Mouse (Mus musculus) MEL (cell line): ENCODE results near the gene Gm10644. TPM values are rescaled to one million over a fixed set of nuclear protein-coding genes. Genes with fewer than 3 reads are reported as not detected.
A peak's percentile ranks its signal among the peaks of the same experiment; 100 is the strongest.

Experiments
- DNase-seq: peaks from one replicate; pipeline ENCODE4 v3.0.0; 2011; ENCODE audit warnings: low read depth, low spot score
- H3K27ac ChIP-seq: 2 replicates; pipeline ENCODE4 v1.5.1; 2012; ENCODE audit warnings: low read depth, mild to moderate bottlenecking, control low read depth, low read length, moderate library complexity; ENCODE audit not compliant: control insufficient read depth
- H3K27me3 ChIP-seq, 2 experiments: fragments of 150-350 bp in 1 of 2; sonication (generic) in 1 of 2; 2 replicates each; pipeline ENCODE4 v1.6.1; 2012; ENCODE audit warnings: low read length in 2 of 2, mild to moderate bottlenecking in 2 of 2, improper control_type of control experiment in 1 of 2, moderate library complexity in 1 of 2; ENCODE audit not compliant: insufficient read depth in 2 of 2, control insufficient read depth in 1 of 2
- H3K36me3 ChIP-seq, 2 experiments: 2 replicates each; pipeline ENCODE4 v1.6.1; 2012 to 2014; ENCODE audit warnings: low read length in 2 of 2, improper control_type of control experiment in 1 of 2, inconsistent platforms in 1 of 2, mild to moderate bottlenecking in 1 of 2; ENCODE audit not compliant: insufficient read depth in 2 of 2, control insufficient read depth in 1 of 2
- H3K4me1 ChIP-seq, 2 experiments: fragments of 150-350 bp in 1 of 2; sonication (generic) in 1 of 2; 2 replicates each; pipeline ENCODE4 v1.6.1; 2012; ENCODE audit warnings: low read length in 2 of 2, improper control_type of control experiment in 1 of 2, mild to moderate bottlenecking in 1 of 2; ENCODE audit not compliant: insufficient read depth in 2 of 2, control insufficient read depth in 1 of 2
- H3K4me3 ChIP-seq, 2 experiments: fragments of 150-350 bp in 1 of 2; sonication (generic) in 1 of 2; 2 replicates each; pipeline ENCODE4 v1.5.1; 2012; ENCODE audit warnings: low read depth in 2 of 2, low read length in 2 of 2, mild to moderate bottlenecking in 2 of 2, moderate library complexity in 2 of 2, control low read depth in 1 of 2, improper control_type of control experiment in 1 of 2; ENCODE audit not compliant: control insufficient read depth in 1 of 2, insufficient read depth in 1 of 2
- H3K79me2 ChIP-seq: 2 replicates; pipeline ENCODE4 v1.6.1; 2012; ENCODE audit warnings: mild to moderate bottlenecking, low read length, moderate library complexity; ENCODE audit not compliant: control insufficient read depth, poor library complexity, insufficient read depth
- H3K9ac ChIP-seq: 2 replicates; pipeline ENCODE4 v1.6.1; 2012; ENCODE audit warnings: low read depth, mild to moderate bottlenecking, control low read depth, low read length, moderate library complexity; ENCODE audit not compliant: control insufficient read depth, poor library complexity, severe bottlenecking
- H3K9me3 ChIP-seq: fragments of 150-350 bp; sonication (generic); replicated peaks from 2 replicates; pipeline ENCODE4 v1.6.1; 2012; ENCODE audit warnings: mild to moderate bottlenecking, low read length, improper control_type of control experiment, moderate library complexity; ENCODE audit not compliant: insufficient read depth
- CHD1 ChIP-seq: IDR thresholded peaks from 2 replicates; pipeline ENCODE4 v1.6.1; 2012; ENCODE audit warnings: low read depth, mild to moderate bottlenecking, inconsistent platforms, low read length, improper control_type of control experiment
- CHD2 ChIP-seq: IDR thresholded peaks from 2 replicates; pipeline ENCODE4 v1.6.1; 2011; ENCODE audit warnings: low read length, improper control_type of control experiment
- CTCF ChIP-seq, 3 experiments: IDR thresholded peaks in 2 of 3; conservative IDR thresholded peaks in 1 of 3; 2 replicates each; pipeline ENCODE4 v1.5.1; 2011 to 2012; ENCODE audit warnings: low read length in 3 of 3, low read depth in 2 of 3, mild to moderate bottlenecking in 2 of 3, improper control_type of control experiment in 1 of 3, inconsistent platforms in 1 of 3, mixed read lengths in 1 of 3, moderate library complexity in 1 of 3; ENCODE audit not compliant: control insufficient read depth in 1 of 3, insufficient read depth in 1 of 3, poor library complexity in 1 of 3, severe bottlenecking in 1 of 3
- E2F4 ChIP-seq: IDR thresholded peaks from 2 replicates; pipeline ENCODE4 v1.6.1; 2011; ENCODE audit warnings: low read depth, low read length, improper control_type of control experiment, borderline replicate concordance
- ELF1 ChIP-seq: IDR thresholded peaks from 2 replicates; pipeline ENCODE4 v1.6.1; 2014; ENCODE audit warnings: low read depth, mild to moderate bottlenecking, inconsistent platforms, low read length, improper control_type of control experiment, moderate library complexity
- EP300 ChIP-seq, 2 experiments: IDR thresholded peaks; 2 replicates each; pipeline ENCODE4 v1.6.1; 2011; ENCODE audit warnings: improper control_type of control experiment in 2 of 2, low read length in 2 of 2, low read depth in 1 of 2, mild to moderate bottlenecking in 1 of 2
- ETS1 ChIP-seq: IDR thresholded peaks from 2 replicates; pipeline ENCODE4 v1.6.1; 2012; ENCODE audit warnings: low read depth, mild to moderate bottlenecking, inconsistent platforms, low read length, improper control_type of control experiment, moderate library complexity
- GATA1 ChIP-seq: IDR thresholded peaks from 2 replicates; pipeline ENCODE4 v1.6.1; 2011; ENCODE audit warnings: low read depth, low read length, improper control_type of control experiment
- HCFC1 ChIP-seq: IDR thresholded peaks from 2 replicates; pipeline ENCODE4 v1.6.1; 2012; ENCODE audit warnings: low read depth, mild to moderate bottlenecking, inconsistent platforms, low read length, improper control_type of control experiment, moderate library complexity
- KAT2A ChIP-seq: conservative IDR thresholded peaks from 2 replicates; pipeline ENCODE4 v1.6.1; 2012; ENCODE audit warnings: low read depth, low read length, improper control_type of control experiment, inconsistent platforms
- MAFK ChIP-seq: IDR thresholded peaks from 2 replicates; pipeline ENCODE4 v1.6.1; 2011; ENCODE audit warnings: low read depth, mild to moderate bottlenecking, low read length, improper control_type of control experiment, borderline replicate concordance
- MAZ ChIP-seq: IDR thresholded peaks from 2 replicates; pipeline ENCODE4 v1.6.1; 2012; ENCODE audit warnings: low read depth, mild to moderate bottlenecking, inconsistent platforms, low read length, improper control_type of control experiment
- MXI1 ChIP-seq: IDR thresholded peaks from 2 replicates; pipeline ENCODE4 v1.6.1; 2011; ENCODE audit warnings: mild to moderate bottlenecking, low read depth, low read length, improper control_type of control experiment
- MYC ChIP-seq: IDR thresholded peaks from 2 replicates; pipeline ENCODE4 v1.6.1; 2011; ENCODE audit warnings: low read depth, mild to moderate bottlenecking, low read length, improper control_type of control experiment, moderate library complexity
- NELFE ChIP-seq: IDR thresholded peaks from 2 replicates; pipeline ENCODE4 v1.6.1; 2011; ENCODE audit warnings: low read depth, low read length, improper control_type of control experiment
- NRF1 ChIP-seq: IDR thresholded peaks from 2 replicates; pipeline ENCODE4 v1.6.1; 2014; ENCODE audit warnings: low read depth, mild to moderate bottlenecking, inconsistent platforms, low read length, improper control_type of control experiment, moderate library complexity; ENCODE audit not compliant: poor library complexity, insufficient read depth, severe bottlenecking
- POLR2A ChIP-seq, 2 experiments: IDR thresholded peaks; 2 replicates each; pipeline ENCODE4 v1.6.1; 2011 to 2012; ENCODE audit warnings: low read length in 2 of 2, mild to moderate bottlenecking in 2 of 2, control low read depth in 1 of 2, improper control_type of control experiment in 1 of 2, low read depth in 1 of 2, moderate library complexity in 1 of 2; ENCODE audit not compliant: control insufficient read depth in 1 of 2, insufficient read depth in 1 of 2, poor library complexity in 1 of 2
- POLR2AphosphoS2 ChIP-seq: IDR thresholded peaks from 2 replicates; pipeline ENCODE4 v1.6.1; 2011; ENCODE audit warnings: low read length, improper control_type of control experiment
- POLR2AphosphoS5 ChIP-seq: IDR thresholded peaks from 2 replicates; pipeline ENCODE4 v1.6.1; 2012; ENCODE audit warnings: low read depth, borderline replicate concordance, mild to moderate bottlenecking, inconsistent platforms, low read length, moderate library complexity, mixed read lengths
- RAD21 ChIP-seq: IDR thresholded peaks from 2 replicates; pipeline ENCODE4 v1.6.1; 2011; ENCODE audit warnings: mild to moderate bottlenecking, low read depth, low read length, improper control_type of control experiment
- RCOR1 ChIP-seq: IDR thresholded peaks from 2 replicates; pipeline ENCODE4 v1.6.1; 2012; ENCODE audit warnings: low read depth, mild to moderate bottlenecking, inconsistent platforms, low read length, improper control_type of control experiment
- SMC3 ChIP-seq: IDR thresholded peaks from 2 replicates; pipeline ENCODE4 v1.6.1; 2011; ENCODE audit warnings: low read depth, low read length, improper control_type of control experiment
- TBP ChIP-seq: IDR thresholded peaks from 2 replicates; pipeline ENCODE4 v1.8.0; 2011; ENCODE audit warnings: low read depth, low read length, improper control_type of control experiment
- TCF12 ChIP-seq: IDR thresholded peaks from 2 replicates; pipeline ENCODE4 v1.6.1; 2014; ENCODE audit warnings: low read depth, mild to moderate bottlenecking, inconsistent platforms, low read length, improper control_type of control experiment, moderate library complexity
- UBTF ChIP-seq: IDR thresholded peaks from 2 replicates; pipeline ENCODE4 v1.6.1; 2012; ENCODE audit warnings: low read depth, mild to moderate bottlenecking, inconsistent platforms, low read length, improper control_type of control experiment, moderate library complexity, borderline replicate concordance; ENCODE audit not compliant: insufficient read depth
- USF1 ChIP-seq: IDR thresholded peaks from 2 replicates; pipeline ENCODE4 v1.6.1; 2014; ENCODE audit warnings: low read depth, mild to moderate bottlenecking, inconsistent platforms, low read length, improper control_type of control experiment, moderate library complexity
- USF2 ChIP-seq, 2 experiments: IDR thresholded peaks; 2 replicates each; pipeline ENCODE4 v1.6.1; 2011 to 2012; ENCODE audit warnings: improper control_type of control experiment in 2 of 2, low read length in 2 of 2, borderline replicate concordance in 1 of 2, inconsistent platforms in 1 of 2, low read depth in 1 of 2, mild to moderate bottlenecking in 1 of 2; ENCODE audit not compliant: insufficient read depth in 1 of 2
- ZC3H11A ChIP-seq: IDR thresholded peaks from 2 replicates; pipeline ENCODE4 v1.6.1; 2012; ENCODE audit warnings: low read depth, mild to moderate bottlenecking, inconsistent platforms, low read length, improper control_type of control experiment
- ZKSCAN1 ChIP-seq: IDR thresholded peaks from 2 replicates; pipeline ENCODE4 v1.6.1; 2012; ENCODE audit warnings: low read depth, mild to moderate bottlenecking, inconsistent platforms, low read length, improper control_type of control experiment, moderate library complexity
- ZMIZ1 ChIP-seq: IDR thresholded peaks from 2 replicates; pipeline ENCODE4 v1.6.1; 2012; ENCODE audit warnings: low read depth, mild to moderate bottlenecking, inconsistent platforms, low read length, improper control_type of control experiment, moderate library complexity
- ZNF384 ChIP-seq: IDR thresholded peaks from 2 replicates; pipeline ENCODE4 v1.6.1; 2012; ENCODE audit warnings: low read depth, mild to moderate bottlenecking, inconsistent platforms, low read length, improper control_type of control experiment
- polyA plus RNA-seq, 2 experiments: library from polyadenylated mRNA; stranded (reverse) in 1 of 2; unstranded in 1 of 2; fragments of >175 nt in 1 of 2; fragments of >200 nt in 1 of 2; gene quantifications; 2 replicates each; pipeline versions ENCODE4 v1.2.1 to v1.2.4; 2012; ENCODE audit warnings: low replicate concordance in 2 of 2, low read depth in 1 of 2; ENCODE audit not compliant: insufficient read length in 2 of 2, insufficient read depth in 1 of 2, missing spikeins in 1 of 2
- total RNA-seq: library from RNA; depleted of rRNA; stranded (reverse); fragments of 300-350 nt; gene quantifications from 2 replicates; pipeline ENCODE4 v1.2.3, GENCODE M21; 2012

Gm10644 gene
- total and polyA plus RNA-seq, 3 experiments: 0.35 to 0.49 TPM; not detected in 1

- no peak for TF ChIP-seq POLR2AphosphoS2
- TF ChIP-seq, all 39 proteins: peak for 9
Observed at GRCm38 (mm10) chr8:83895894-83896293, 59.1 kb downstream of the Gm10644 start (continued).

- Histone ChIP-seq H3K27ac (no peak overlapping the region), H3K36me3 (no peaks in the 10 kb centered on the region), H3K9me3 (no peaks in the 10 kb centered on the region), H3K4me1 (no peaks in the 10 kb centered on the region), H3K79me2 (no peaks in the 10 kb centered on the region), H3K4me3 (no peak overlapping the region), H3K9ac (no peak overlapping the region), H3K27me3 (peaks cover 2 to 4% of the 10 kb centered on the region in 2 experiments; a peak in 2 of 4 replicates)
- TF ChIP-seq GATA1 (no peak), KAT2A (no peak), ZNF384 (no peak), ETS1 (no peak), CHD2 (no peak), EP300 (IDR thresholded peaks at IDR 0.05; ENCODE audit: low read depth in 1 of 2, low read length in 2 of 2) (no peak), MAZ (no peak), USF2 (IDR thresholded peaks at IDR 0.05; ENCODE audit: borderline replicate concordance in 1 of 2, insufficient read depth in 1 of 2, low read depth in 1 of 2, low read length in 2 of 2) (no peak), E2F4 (no peak), SMC3 (peak; percentile 73), MYC (no peak), MAFK (no peak), RCOR1 (no peak), CTCF (IDR thresholded peaks at IDR 0.05 in 2 of 3, conservative IDR thresholded peaks at IDR 0.05 in 1 of 3; ENCODE audit: control insufficient read depth in 1 of 3, insufficient read depth in 1 of 3, low read depth in 2 of 3, low read length in 3 of 3, poor library complexity in 1 of 3, severe bottlenecking in 1 of 3) (peak; percentile 86 to 97 (median 93)), TCF12 (no peak), ELF1 (no peak), MXI1 (no peak), CHD1 (no peak), POLR2AphosphoS2 (no peak), NELFE (no peak), TBP (no peak), RAD21 (peak; percentile 85), NRF1 (no peak), UBTF (no peak), POLR2AphosphoS5 (no peak), USF1 (no peak), ZMIZ1 (no peak), HCFC1 (no peak), ZKSCAN1 (no peak), ZC3H11A (peak; percentile 82), POLR2A (IDR thresholded peaks at IDR 0.05; ENCODE audit: control insufficient read depth in 1 of 2, insufficient read depth in 1 of 2, low read depth in 1 of 2, low read length in 2 of 2, poor library complexity in 1 of 2) (no peak)
- peak; percentile 67 for DNase-seq
Observed at GRCm38 (mm10) chr8:83893915-83894314, 61.1 kb downstream of the Gm10644 start.
